Mouse (Mus musculus): ENCODE measurements at regions not wholly inside any gene's neighbourhood (a gene's known extent, or its start where the extent isn't known, plus 50 kb on each side); places are given as distances from the start of the nearest gene placed in this dataset.

GRCm38 (mm10) chr14:87864388-87865215, 448.2 kb downstream of the Tdrd3 start:
- DNase-seq: no peak

GRCm38 (mm10) chr14:87865216-87866202, 449.1 kb downstream of the Tdrd3 start:
- DNase-seq: no peak

GRCm38 (mm10) chr14:87901784-87902183, 485.3 kb downstream of the Tdrd3 start:
- no peak for DNase-seq

- peak; percentile 17 for DNase-seq
These were observed 486.0 kb downstream of the Tdrd3 start for GRCm38 (mm10) chr14:87902416-87902815.
